Mouse (Mus musculus): Measurements from ENCODE around the gene Tmem119.
"Not testable (repeated sequence)": the region's sequence is repeated elsewhere in the genome, so short reads cannot be mapped to it uniquely, and the experiment has no call there.

The Tmem119 gene

DNA sequence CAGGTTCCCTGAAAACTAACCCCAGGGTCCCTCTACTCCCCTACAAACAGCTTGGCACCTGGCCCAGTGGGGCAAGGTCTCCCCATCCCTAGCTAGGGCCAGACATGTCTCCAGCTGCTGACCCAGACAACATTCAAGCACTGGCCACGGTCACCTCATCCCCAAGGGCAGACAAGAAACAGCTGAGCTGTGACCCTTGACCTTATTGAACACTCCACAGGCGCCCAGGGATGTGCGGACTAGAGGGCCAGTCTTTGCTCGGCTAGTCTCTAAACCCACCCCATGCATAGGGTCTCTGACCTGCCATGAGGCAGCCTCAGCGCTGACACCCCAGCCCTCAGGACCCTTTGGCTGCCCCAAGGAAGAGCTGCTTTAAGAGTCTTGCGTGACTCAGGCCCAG, 11.7 kb downstream of the Tmem119 start:
- no peak for DNase-seq (ENCODE audit: low spot score)

DNA sequence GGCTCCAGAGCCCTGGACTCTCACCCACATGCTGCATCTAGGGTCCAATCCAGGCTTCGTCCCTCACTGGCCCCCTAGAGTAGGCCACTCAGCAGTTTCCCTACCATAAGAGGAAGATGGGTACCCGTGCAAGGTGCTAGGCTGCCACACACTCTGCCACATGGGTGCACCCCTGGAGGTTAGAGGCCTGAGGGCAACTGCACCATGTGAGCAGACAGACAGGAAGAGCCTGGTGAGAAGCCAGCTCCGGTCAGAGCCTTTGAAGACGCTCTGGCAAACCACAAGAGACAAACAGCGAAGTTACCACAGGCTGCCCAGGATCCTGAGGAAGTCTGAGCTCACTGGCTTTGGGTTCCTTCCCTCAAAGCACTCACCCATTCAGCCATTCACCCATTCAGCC, 13.3 kb downstream of the Tmem119 start:
- DNase-seq (ENCODE audit: low spot score) = no peak

DNA sequence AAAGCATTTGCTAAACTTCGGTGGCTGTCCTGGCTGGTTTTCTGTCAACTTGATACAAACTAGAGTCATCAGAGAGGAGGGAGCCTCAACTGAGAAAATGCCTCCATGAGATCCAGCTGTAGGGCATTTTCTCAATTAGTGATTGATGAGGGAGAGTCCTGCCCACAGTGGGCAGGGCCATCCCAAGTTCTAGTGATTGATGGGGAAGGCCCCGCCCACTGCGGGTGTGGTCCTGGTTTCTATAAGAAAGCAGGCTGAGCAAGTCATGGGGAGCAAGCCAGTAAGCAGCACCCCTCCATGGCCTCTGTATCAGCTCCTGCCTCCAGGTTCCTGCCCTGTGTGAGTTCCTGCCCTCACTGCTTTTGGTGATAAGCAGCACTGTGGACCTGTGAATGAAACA, 16.2 kb downstream of the Tmem119 start:
- DNase-seq (ENCODE audit: low spot score) = not testable (repeated sequence)

DNA sequence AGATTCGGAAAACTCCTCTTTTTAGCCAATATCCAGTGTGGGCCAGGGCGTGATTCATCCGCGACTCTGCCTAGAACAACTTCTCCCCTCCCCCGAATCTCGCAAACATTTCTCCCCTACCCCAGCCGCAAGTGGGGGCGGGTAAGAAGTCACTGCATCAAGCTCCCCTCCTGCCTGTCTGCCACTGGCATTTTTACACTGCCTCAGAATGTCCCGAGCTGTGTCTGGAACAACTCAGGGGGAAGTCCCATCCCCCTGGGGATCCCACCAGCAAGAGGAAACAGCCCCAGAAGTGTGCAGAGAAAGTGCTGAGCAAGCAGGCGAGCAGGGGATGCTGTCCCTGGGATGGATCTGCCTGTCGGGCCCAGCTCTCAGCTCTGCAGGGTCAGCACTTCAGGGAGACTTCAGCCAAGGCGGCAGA, 16.7 kb downstream of the Tmem119 start:
- no peak for DNase-seq (ENCODE audit: low spot score)

GRCm38 (mm10) chr5:113782624-113783023, 17.7 kb downstream of the Tmem119 start:
- no peak for DNase-seq (ENCODE audit: low spot score)

DNA sequence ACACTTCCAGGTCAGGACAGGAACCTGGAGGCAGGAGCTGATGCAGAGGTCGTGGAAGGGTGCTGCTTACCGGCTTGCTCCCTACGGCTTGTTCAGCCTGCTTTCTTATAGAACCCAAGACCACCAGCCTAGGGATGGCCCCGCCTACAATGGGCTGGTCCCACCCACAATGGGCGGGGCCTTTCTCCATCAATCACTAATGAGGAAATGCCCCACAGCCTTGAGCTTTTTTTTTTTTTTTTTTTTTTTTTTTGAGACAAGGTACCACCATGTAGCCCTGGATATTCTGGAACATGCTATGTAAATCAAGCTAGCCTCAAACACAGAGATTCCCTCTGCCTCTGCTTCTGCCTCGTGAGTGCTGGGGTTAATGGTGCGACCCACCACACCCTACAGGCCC, 18.4 kb downstream of the Tmem119 start:
- DNase-seq (ENCODE audit: low spot score) = no peak

GRCm38 (mm10) chr5:113781254-113781653, 19.1 kb downstream of the Tmem119 start:
- no peak for DNase-seq (ENCODE audit: low spot score)

GRCm38 (mm10) chr5:113780763-113781162, 19.6 kb downstream of the Tmem119 start:
- DNase-seq (ENCODE audit: low spot score) = no peak

GRCm38 (mm10) chr5:113780082-113780752, 20.1 kb downstream of the Tmem119 start:
- DNase-seq (ENCODE audit: low spot score) = no peak

- DNase-seq (ENCODE audit: low spot score) = no peak
Measured at GRCm38 (mm10) chr5:113779569-113779968, 20.7 kb downstream of the Tmem119 start.

DNA sequence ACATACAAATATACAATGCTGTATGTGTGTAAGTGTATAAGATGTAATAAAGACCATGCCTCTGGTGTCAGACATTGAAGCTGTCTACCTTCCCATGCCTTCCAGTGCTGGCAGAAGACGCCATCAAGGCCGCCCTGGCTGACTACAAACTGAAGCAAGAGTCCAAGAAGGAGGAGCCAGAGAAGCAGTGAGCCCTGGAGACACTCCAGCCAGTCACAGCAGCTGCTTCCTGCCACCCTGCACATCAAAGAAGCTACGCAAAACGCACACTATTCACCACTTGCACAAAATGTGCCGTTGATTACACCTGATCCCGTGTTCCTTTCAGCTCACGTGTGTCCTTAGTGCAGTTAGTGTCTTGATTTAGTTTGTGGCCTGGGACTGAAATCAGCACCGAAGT, 22.6 kb downstream of the Tmem119 start:
- not testable (repeated sequence) for DNase-seq (ENCODE audit: low spot score)

DNA sequence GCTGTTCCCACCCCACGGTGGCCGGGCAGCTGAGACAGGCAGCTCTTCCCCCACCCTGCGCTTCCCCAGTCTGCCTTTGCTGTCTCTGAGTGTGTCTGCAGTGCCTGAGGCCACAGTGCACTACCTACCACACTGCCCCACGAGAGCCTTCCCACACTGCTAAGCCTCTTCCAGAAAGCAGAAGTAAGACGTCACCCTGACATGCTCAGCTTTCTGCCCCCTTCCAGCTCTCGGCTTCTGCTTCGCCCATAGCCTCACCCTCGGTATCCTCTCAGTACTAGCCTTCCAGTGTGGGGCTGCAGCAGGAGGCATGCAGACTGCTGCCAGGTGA, 23.5 kb downstream of the Tmem119 start:
- no peak for DNase-seq (ENCODE audit: low spot score)

- no peak for DNase-seq (ENCODE audit: low spot score)
Measured at GRCm38 (mm10) chr5:113776128-113776895, 24.0 kb downstream of the Tmem119 start.

DNA sequence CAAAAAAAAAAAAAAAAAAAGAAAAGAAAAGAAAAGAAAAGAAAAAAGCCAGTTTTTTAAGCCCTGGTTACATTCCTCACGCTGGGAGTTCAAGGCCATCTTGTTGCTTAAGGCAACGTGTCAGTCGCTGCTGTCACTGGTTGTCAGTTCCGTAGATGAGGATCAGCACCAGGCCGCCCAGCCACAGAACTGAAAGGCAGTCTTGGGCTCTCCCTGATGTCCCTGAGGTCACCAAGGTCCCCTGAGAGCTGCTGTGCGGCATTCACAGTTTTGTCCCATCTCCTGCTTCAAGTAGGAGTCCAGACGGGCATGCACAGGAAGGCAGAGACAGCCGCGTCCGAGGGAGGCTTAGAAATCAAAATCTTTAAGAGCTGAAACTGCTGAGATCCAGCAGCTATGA, 24.7 kb downstream of the Tmem119 start:
- DNase-seq (ENCODE audit: low spot score) = no peak

DNA sequence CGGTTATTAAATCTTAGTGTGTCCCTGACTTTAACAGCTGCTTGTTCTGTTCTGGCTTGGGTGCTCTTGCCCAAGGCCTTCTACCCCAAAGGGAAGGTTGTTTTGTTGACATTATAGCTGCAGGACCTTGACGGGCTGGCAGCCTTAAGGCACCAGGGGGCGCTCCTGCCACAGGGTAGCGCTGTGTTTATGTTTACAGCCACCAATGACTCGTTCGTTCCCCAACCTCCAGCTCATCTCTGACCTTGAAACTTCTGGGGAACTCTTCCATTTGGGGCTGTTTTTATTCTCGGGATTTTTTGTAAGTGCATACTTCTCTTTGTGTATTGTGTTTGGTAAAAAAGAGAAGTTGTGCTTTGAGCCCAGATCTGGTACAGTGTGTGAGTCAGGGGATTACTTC, 26.7 kb downstream of the Tmem119 start:
- DNase-seq (ENCODE audit: low spot score) = peak; percentile 71

- no peak for DNase-seq (ENCODE audit: low spot score)
Measured at GRCm38 (mm10) chr5:113772905-113773519, 27.3 kb downstream of the Tmem119 start.

DNA sequence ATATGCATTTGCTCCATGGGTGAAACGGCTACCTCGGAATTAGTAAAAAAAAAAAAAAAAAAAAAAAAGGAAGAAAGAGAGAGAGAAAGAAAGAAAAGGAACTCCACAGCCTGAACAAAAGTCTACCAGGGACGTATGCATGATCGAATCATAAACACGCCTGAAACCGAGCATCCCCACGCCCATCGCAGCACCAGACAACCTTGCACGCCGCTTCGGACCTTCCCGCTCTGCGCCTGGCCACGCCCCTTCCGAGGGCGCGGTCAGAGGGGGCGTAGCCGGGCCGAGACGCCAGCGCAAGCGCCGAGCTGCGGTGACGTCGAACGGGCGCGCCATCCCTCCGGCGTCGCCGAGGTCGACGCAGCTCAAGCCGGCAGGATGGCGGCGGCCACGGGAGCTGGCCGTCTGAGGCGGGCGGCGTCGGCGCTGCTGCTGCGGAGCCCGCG, 27.8 kb downstream of the Tmem119 start, which contains the start of the genes Sart3 and Iscu:
Gene Sart3, minus strand, starts transcription at position 61 of the 446 bp plus-strand sequence.
Gene Iscu, plus strand, starts transcription at position 299 of the 446 bp plus-strand sequence.
- peak; percentile 81 for DNase-seq (ENCODE audit: low spot score)

- DNase-seq (ENCODE audit: low spot score) = peak; percentile 79
Measured at GRCm38 (mm10) chr5:113771213-113772162, 28.8 kb downstream of the Tmem119 start.

DNA sequence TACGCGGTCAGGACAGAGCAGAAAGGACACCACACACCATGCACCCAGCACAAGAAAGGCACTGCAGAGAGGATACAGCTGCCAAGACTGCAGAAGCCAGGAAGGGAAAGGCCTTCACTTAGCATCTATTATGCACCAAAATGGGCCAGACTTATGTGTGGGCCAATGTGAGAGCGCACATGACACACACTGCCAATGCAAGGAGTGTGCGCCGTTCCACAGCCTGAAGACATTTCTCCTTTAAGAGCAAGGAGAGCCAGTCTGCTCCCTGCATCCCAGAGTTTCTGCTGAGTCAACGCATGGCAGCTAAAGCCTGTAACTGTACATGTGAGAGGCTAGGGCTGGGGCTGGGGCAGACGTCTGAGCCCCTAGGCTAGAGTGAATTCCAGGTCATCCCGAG, 31.5 kb downstream of the Tmem119 start:
- no peak for DNase-seq (ENCODE audit: low spot score)

- no peak for DNase-seq (ENCODE audit: low spot score)
Measured at GRCm38 (mm10) chr5:113765641-113766526, 34.4 kb downstream of the Tmem119 start.

GRCm38 (mm10) chr5:113764426-113764825, 35.9 kb downstream of the Tmem119 start:
- no peak for DNase-seq (ENCODE audit: low spot score)

Measured in ovary, postnatal 10 days (tissue).